Mouse (Mus musculus): ENCODE data around the gene Ssr4.

The Ssr4 gene

GRCm38 (mm10) chrX:73785666-73786065 lies 1.2 kb upstream of the Ssr4 start:
- 0 out of 2 replicates have a peak, but pooled peaks cover 3% of the 10 kb centered on the region for H3K36me3 ChIP-seq (ENCODE audit: control insufficient read depth, insufficient read depth, low read length, poor library complexity, severe bottlenecking)
- H3K27me3 ChIP-seq (ENCODE audit: control insufficient read depth, insufficient read depth, low read length, poor library complexity, severe bottlenecking) = no peaks in the 10 kb centered on the region
- no peak for DNase-seq (ENCODE audit: low read depth, low spot score)

DNA sequence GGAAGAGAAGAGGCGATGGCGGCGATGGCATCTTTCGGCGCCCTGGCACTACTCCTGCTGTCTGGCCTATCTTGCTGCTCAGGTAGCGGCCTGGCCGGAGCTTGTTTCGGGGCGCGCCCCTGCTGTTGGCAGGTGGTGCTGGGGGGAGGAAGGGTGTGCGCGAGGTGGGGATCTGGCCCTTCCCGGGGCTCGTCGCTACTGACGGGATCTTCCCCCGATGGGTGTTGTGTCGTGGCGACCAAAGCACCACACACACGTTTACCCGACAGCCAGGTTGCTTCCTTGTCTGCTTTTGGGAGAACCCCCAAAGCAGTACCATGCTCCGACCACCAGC lies 364 bp downstream of the Ssr4 start:
- no peak for DNase-seq (ENCODE audit: low read depth, low spot score)
- H3K27me3 ChIP-seq (ENCODE audit: control insufficient read depth, insufficient read depth, low read length, poor library complexity, severe bottlenecking) = no peaks in the 10 kb centered on the region
- H3K36me3 ChIP-seq (ENCODE audit: control insufficient read depth, insufficient read depth, low read length, poor library complexity, severe bottlenecking) = no peaks in the 10 kb centered on the region

GRCm38 (mm10) chrX:73788501-73788900 lies 1.7 kb downstream of the Ssr4 start:
- Histone ChIP-seq H3K27me3 (ENCODE audit: control insufficient read depth, insufficient read depth, low read length, poor library complexity, severe bottlenecking) (no peaks in the 10 kb centered on the region), H3K36me3 (ENCODE audit: control insufficient read depth, insufficient read depth, low read length, poor library complexity, severe bottlenecking) (no peaks in the 10 kb centered on the region)
- DNase-seq (ENCODE audit: low read depth, low spot score) = no peak

DNA sequence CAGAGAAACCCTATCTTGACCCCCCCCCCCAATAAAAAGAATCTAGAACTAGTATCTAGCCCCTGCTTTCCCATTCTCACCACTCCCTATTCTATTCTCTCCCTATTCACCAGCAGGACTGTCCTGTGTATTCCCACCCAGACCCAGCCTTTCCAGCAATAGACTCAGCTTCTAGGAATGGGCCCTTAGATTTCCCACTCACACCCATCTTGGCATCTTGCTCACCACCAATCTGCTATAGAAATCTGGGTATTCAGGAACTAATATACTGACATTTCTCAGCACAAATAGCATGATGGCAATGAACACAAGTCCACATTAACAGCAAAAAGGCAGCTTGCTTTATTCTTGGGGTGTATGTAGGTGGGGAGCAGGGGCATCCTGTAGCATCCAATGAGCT lies 6.2 kb downstream of the Ssr4 start:
- Histone ChIP-seq H3K27me3 (ENCODE audit: control insufficient read depth, insufficient read depth, low read length, poor library complexity, severe bottlenecking) (no peaks in the 10 kb centered on the region), H3K36me3 (ENCODE audit: control insufficient read depth, insufficient read depth, low read length, poor library complexity, severe bottlenecking) (no peaks in the 10 kb centered on the region)
- no peak for DNase-seq (ENCODE audit: low read depth, low spot score)

- H3K36me3 ChIP-seq (ENCODE audit: control insufficient read depth, insufficient read depth, low read length, poor library complexity, severe bottlenecking) = no peaks in the 10 kb centered on the region
- no peaks in the 10 kb centered on the region for H3K27me3 ChIP-seq (ENCODE audit: control insufficient read depth, insufficient read depth, low read length, poor library complexity, severe bottlenecking)
- no peak for DNase-seq (ENCODE audit: low read depth, low spot score)
These were observed 6.7 kb downstream of the Ssr4 start for GRCm38 (mm10) chrX:73793505-73793904.

- H3K36me3 ChIP-seq (ENCODE audit: control insufficient read depth, insufficient read depth, low read length, poor library complexity, severe bottlenecking) = no peaks in the 10 kb centered on the region
- H3K27me3 ChIP-seq (ENCODE audit: control insufficient read depth, insufficient read depth, low read length, poor library complexity, severe bottlenecking) = no peaks in the 10 kb centered on the region
- no peak for DNase-seq (ENCODE audit: low read depth, low spot score)
These were observed 10.7 kb downstream of the Ssr4 start for GRCm38 (mm10) chrX:73797511-73797910.

- Histone ChIP-seq H3K36me3 (ENCODE audit: control insufficient read depth, insufficient read depth, low read length, poor library complexity, severe bottlenecking) (no peaks in the 10 kb centered on the region), H3K27me3 (ENCODE audit: control insufficient read depth, insufficient read depth, low read length, poor library complexity, severe bottlenecking) (no peaks in the 10 kb centered on the region)
- DNase-seq (ENCODE audit: low read depth, low spot score) = peak; percentile 82
These were observed 11.7 kb downstream of the Ssr4 start for GRCm38 (mm10) chrX:73798502-73798901.

- no peak for DNase-seq (ENCODE audit: low read depth, low spot score)
- no peaks in the 10 kb centered on the region for H3K36me3 ChIP-seq (ENCODE audit: control insufficient read depth, insufficient read depth, low read length, poor library complexity, severe bottlenecking)
- no peaks in the 10 kb centered on the region for H3K27me3 ChIP-seq (ENCODE audit: control insufficient read depth, insufficient read depth, low read length, poor library complexity, severe bottlenecking)
These were observed 19.0 kb downstream of the Ssr4 start for GRCm38 (mm10) chrX:73805814-73806213.

- DNase-seq (ENCODE audit: low read depth, low spot score) = no peak
- no peaks in the 10 kb centered on the region for H3K36me3 ChIP-seq (ENCODE audit: control insufficient read depth, insufficient read depth, low read length, poor library complexity, severe bottlenecking)
- no peaks in the 10 kb centered on the region for H3K27me3 ChIP-seq (ENCODE audit: control insufficient read depth, insufficient read depth, low read length, poor library complexity, severe bottlenecking)
These were observed 28.2 kb downstream of the Ssr4 start for GRCm38 (mm10) chrX:73815072-73815471.

DNA sequence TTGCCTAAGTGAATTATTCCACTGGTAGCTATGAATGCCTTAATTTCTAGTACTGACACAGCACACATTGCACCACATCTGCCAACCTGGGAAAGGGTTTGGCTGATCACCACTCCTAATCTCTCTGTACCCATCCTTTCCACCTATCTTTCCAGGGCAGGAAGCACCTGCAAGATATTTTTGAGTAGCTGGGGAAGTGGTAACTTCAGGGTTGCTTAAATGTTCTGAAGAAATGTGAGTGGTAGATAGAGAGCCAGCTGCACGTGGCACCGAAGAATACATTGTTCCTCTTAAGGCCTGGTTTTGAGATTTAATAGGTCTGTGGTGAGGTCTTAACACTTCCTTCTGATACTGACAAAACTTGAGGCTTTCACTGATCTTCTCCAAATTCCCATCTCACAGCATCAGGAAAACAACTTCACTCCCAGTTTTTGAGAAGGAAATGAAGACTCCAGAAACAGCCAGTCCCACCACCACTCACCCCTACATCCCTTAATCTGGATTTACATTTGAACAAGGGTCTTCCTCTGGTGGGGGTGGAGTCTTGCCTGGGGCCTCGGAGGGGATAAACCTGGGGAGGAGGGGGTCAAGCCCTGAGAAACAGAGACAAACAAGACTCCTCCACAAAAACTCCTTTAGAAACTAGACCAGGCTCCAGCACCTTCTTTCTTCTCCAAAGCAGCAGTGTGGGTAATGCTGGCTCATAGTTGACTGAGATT lies 29.9 kb downstream of the Ssr4 start:
- no peaks in the 10 kb centered on the region for H3K36me3 ChIP-seq (ENCODE audit: control insufficient read depth, insufficient read depth, low read length, poor library complexity, severe bottlenecking)
- no peak for DNase-seq (ENCODE audit: low read depth, low spot score)

DNA sequence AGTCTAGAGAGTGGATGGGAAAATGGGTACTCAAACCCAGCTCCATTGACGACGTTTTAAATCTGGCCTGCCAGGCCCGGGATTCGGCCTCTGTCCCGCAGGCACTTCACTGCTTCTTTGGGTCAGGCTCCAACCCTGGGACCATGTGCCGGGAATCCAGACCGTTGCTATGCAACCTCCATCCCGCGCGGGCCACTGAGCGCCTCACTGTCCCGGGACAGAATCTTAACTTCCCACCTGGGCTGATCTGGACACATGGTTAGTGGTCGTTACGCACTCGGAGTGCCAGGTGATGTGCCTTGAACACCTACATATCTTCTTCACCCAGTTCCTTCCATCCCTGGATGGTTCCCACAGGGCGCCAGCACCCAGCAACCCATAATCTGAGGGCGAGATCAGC lies 36.9 kb downstream of the Ssr4 start:
- no peak for DNase-seq (ENCODE audit: low read depth, low spot score)
- H3K36me3 ChIP-seq (ENCODE audit: control insufficient read depth, insufficient read depth, low read length, poor library complexity, severe bottlenecking) = no peaks in the 10 kb centered on the region
- H3K27me3 ChIP-seq (ENCODE audit: control insufficient read depth, insufficient read depth, low read length, poor library complexity, severe bottlenecking) = no peaks in the 10 kb centered on the region

More for the DNA sequence above, 29.9 kb downstream of the Ssr4 start:
- no peaks in the 10 kb centered on the region for H3K27me3 ChIP-seq (ENCODE audit: control insufficient read depth, insufficient read depth, low read length, poor library complexity, severe bottlenecking)

DNA sequence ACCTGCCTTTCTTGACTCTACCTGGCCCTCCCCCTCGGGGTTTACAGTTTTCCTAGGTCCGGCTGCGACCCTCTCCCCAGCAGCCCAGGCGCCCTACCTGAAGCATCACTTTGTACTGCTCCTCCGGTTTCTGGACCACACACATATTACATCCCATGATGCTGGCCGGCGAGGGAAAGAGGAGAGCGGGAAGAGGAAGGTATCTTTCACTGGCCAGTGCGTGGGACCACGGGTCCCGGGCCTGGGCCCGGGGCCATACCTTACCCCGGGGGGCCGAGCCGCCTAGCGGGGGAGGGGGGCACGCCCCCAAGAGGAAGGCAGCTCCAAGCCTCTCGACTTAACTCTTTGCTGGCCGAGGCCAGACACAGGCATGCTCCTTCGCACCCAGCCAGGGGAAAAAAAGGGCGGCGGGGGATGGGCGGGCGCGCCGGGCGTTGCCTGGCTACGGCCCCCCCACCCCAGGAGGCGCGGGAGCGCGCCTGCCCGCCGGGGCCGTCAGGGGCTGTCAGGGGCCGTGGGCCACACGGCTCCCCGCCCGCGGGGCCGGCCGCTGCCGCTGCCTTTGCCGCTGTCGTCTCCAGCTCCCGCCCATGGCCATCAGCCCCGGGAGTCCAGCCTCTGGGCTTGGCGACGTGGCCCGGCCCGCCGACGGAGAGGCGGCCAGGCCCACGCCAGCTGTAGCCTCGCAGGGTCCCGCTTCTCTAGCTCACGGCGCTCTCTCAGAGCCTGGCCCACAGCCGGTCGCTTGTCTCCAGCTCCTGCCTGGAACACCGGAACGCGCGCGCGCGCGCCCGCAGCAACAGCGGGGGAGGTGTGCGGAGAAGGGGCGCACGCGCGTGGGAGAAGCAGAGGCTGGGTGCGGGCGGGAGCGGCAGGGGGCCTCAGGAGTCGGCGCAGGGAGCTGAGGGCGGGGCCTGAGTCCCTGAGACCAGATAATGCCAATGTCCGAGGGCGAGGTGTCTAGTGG lies 37.6 kb downstream of the Ssr4 start, which contains the start of gene Pdzd4:
Gene Pdzd4 (minus strand): TSS at position 785 of the 967 bp plus-strand sequence.
- DNase-seq (ENCODE audit: low read depth, low spot score) = peak; percentile 27
- Histone ChIP-seq H3K27me3 (ENCODE audit: control insufficient read depth, insufficient read depth, low read length, poor library complexity, severe bottlenecking) (no peaks in the 10 kb centered on the region), H3K36me3 (ENCODE audit: control insufficient read depth, insufficient read depth, low read length, poor library complexity, severe bottlenecking) (no peaks in the 10 kb centered on the region)

DNA sequence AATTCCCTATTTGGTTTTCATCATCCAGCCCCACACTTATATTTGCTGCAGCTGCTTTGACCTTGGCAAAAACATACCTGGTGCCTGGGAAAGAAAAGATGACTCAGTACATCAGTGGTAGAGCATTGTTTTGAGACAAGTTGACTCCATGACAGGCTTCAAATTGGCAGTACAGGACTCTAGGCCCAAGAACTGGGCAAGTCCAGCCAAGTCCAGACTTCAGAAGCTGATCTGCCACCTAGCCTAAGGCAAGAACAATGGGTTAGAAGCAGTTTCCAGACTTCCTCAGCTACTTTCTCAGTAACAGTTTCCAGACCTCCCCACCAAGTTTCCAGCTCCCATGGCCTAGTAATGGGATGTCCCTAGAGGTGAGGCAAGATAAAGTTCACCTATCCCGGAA lies 48.9 kb downstream of the Ssr4 start:
- Histone ChIP-seq H3K27me3 (ENCODE audit: control insufficient read depth, insufficient read depth, low read length, poor library complexity, severe bottlenecking) (no peaks in the 10 kb centered on the region), H3K36me3 (ENCODE audit: control insufficient read depth, insufficient read depth, low read length, poor library complexity, severe bottlenecking) (no peaks in the 10 kb centered on the region)
- no peak for DNase-seq (ENCODE audit: low read depth, low spot score)

DNA sequence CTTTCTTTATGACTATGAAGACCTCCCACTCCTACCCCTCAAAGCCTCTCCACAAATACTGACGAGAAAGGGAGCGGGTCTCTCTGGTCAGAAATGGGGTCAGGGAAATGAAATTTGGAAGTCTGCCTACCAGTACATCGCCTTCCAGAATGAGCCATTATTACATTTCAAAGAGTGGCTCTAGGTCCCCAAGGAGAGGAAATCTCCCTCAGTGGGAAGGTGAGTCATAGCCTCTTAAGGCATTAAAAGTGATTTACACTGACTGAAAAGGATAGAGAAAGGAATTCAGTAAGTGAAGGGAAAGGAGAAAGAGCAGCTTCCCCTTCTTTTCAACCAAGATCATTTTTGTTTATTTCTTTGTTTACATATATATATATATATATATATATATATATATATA lies 49.9 kb downstream of the Ssr4 start:
- Histone ChIP-seq H3K36me3 (ENCODE audit: control insufficient read depth, insufficient read depth, low read length, poor library complexity, severe bottlenecking) (no peaks in the 10 kb centered on the region), H3K27me3 (ENCODE audit: control insufficient read depth, insufficient read depth, low read length, poor library complexity, severe bottlenecking) (no peaks in the 10 kb centered on the region)
- DNase-seq (ENCODE audit: low read depth, low spot score) = no peak

Measured in splenic B cell, adult 2 months (primary cell).